Mouse (Mus musculus) midbrain, postnatal 0 days (tissue): ENCODE results near the gene Cul4a. TPM values are rescaled to one million over a fixed set of nuclear protein-coding genes. Genes with fewer than 3 reads are reported as not detected.

Experiments
- ATAC-seq: fragments of 200-750 bp; cut with Nextera tagmentation; 2 replicates; pipeline ENCODE4 v1.8.0; 2017; ENCODE audit warnings: moderate number of reproducible peaks, mild to moderate bottlenecking, moderate TSS enrichment, moderate library complexity; ENCODE audit not compliant: low FRiP score
- DNase-seq: peaks from one replicate; pipeline ENCODE4 v3.0.0-alpha.2; 2015; ENCODE audit warnings: low spot score
- H3K27ac ChIP-seq: fragments of 300-500 bp; sonication (generic); 2 replicates; pipeline ENCODE4 v1.5.1; 2014; ENCODE audit warnings: low read depth, mild to moderate bottlenecking, low read length, mixed read lengths
- H3K27me3 ChIP-seq: fragments of 300-500 bp; sonication (generic); 2 replicates; pipeline ENCODE4 v1.6.1; 2014; ENCODE audit warnings: low read length, control low read depth, mixed read lengths; ENCODE audit not compliant: insufficient read depth
- H3K36me3 ChIP-seq: fragments of 300-500 bp; sonication (generic); 2 replicates; pipeline ENCODE4 v1.6.1; 2014; ENCODE audit warnings: low read length, control low read depth, mixed read lengths; ENCODE audit not compliant: insufficient read depth
- H3K4me1 ChIP-seq: fragments of 300-500 bp; sonication (generic); 2 replicates; pipeline ENCODE4 v1.6.1; 2014; ENCODE audit warnings: mild to moderate bottlenecking, control low read depth, antibody characterized with exemption, low read length, mixed read lengths; ENCODE audit not compliant: insufficient read depth
- H3K4me2 ChIP-seq: fragments of 300-500 bp; sonication (generic); 2 replicates; pipeline ENCODE4 v1.6.1; 2014; ENCODE audit warnings: low read depth, mild to moderate bottlenecking, low read length, mixed read lengths; ENCODE audit not compliant: poor library complexity, severe bottlenecking
- H3K4me3 ChIP-seq: fragments of 300-500 bp; sonication (generic); 2 replicates; pipeline ENCODE4 v1.5.1; 2014; ENCODE audit warnings: low read depth, mild to moderate bottlenecking, low read length, moderate library complexity
- H3K9ac ChIP-seq: fragments of 300-500 bp; sonication (generic); replicated peaks from 2 replicates; pipeline ENCODE4 v1.6.1; 2014; ENCODE audit warnings: mild to moderate bottlenecking, low read length, moderate library complexity, mixed read lengths; ENCODE audit not compliant: poor library complexity, severe bottlenecking
- H3K9me3 ChIP-seq: fragments of 300-500 bp; sonication (generic); 2 replicates; pipeline ENCODE4 v1.6.1; 2016; ENCODE audit warnings: low read length, control low read depth
- CTCF ChIP-seq: IDR thresholded peaks from 2 replicates; pipeline ENCODE4 v1.5.1; 2016; ENCODE audit warnings: antibody characterized with exemption, mild to moderate bottlenecking
- WGBS: fragments of 180-500 bp; shearing (Covaris S2); extraction: QIAGEN DNeasy Blood & Tissue Kit; methylation state at CpG from one replicate; pipeline ENCODE4 v1.1.7; 2014; 5-methylcytosine and 5-hydroxymethylcytosine counted together
- polyA plus RNA-seq: library from polyadenylated mRNA; unstranded; fragments of >200 nt; fragmentation: Nextera tagmentation; extraction: Ambion mirVana; gene quantifications from 2 replicates; pipeline ENCODE4 v1.2.1, GENCODE M21; 2015
- total RNA-seq: library from RNA; depleted of rRNA; stranded (reverse); fragments of >200 nt; gene quantifications from 2 replicates; pipeline ENCODE4 v1.2.3, GENCODE M21; 2014

The Cul4a gene
- total and polyA plus RNA-seq, 2 experiments from 2014 or later = 59.3 to 100 TPM

GRCm38 (mm10) chr8:13077542-13077941 is 27.9 kb upstream of the Cul4a start:
- H3K27me3 ChIP-seq = no peaks in the 10 kb centered on the region

GRCm38 (mm10) chr8:13104691-13105086 is 732 bp upstream of the Cul4a start:
- Histone ChIP-seq H3K4me1 (peaks cover 7% of the 10 kb centered on the region; the same call in 1 of the 2 replicates), H3K4me2 (peak overlapping the region; percentile 90), H3K27ac (peak overlapping the region; percentile 97), H3K27me3 (no peaks in the 10 kb centered on the region), H3K4me3 (peak overlapping the region; percentile 98), H3K9ac (peak overlapping the region; percentile 84), H3K36me3 (no peaks in the 10 kb centered on the region; the same call in 1 of the 2 replicates), H3K9me3 (no peaks in the 10 kb centered on the region)
- ATAC-seq (peak; percentile 90), DNase-seq (peak; percentile 93)
- under 1% methylated on average over 45 of the region's 45 CpGs for WGBS
- TF ChIP-seq CTCF = no peak; the same call in 1 of the 2 replicates

More at GRCm38 (mm10) chr8:13077542-13077941, 27.9 kb upstream of the Cul4a start:
- Histone ChIP-seq H3K27ac (no peak overlapping the region), H3K4me2 (no peak overlapping the region), H3K36me3 (peaks cover 69% of the 10 kb centered on the region), H3K9me3 (no peaks in the 10 kb centered on the region), H3K4me3 (no peak overlapping the region), H3K4me1 (no peaks in the 10 kb centered on the region), H3K9ac (no peak overlapping the region)
- ATAC-seq (no peak), DNase-seq (no peak)
- no peak for TF ChIP-seq CTCF
- WGBS = 91% methylated on average over 7 of the region's 7 CpGs

- peak overlapping the region; percentile 97 for H3K27ac ChIP-seq
- peak; percentile 28 for ATAC-seq
- H3K27me3 ChIP-seq = no peaks in the 10 kb centered on the region
- H3K4me2 ChIP-seq = peak overlapping the region; percentile 90
- WGBS = 1% methylated on average over 57 of the region's 63 CpGs
- TF ChIP-seq CTCF = no peak
- DNase-seq = peak; percentile 25
- H3K4me3 ChIP-seq = peak overlapping the region; percentile 98
- peak overlapping the region; percentile 95 for H3K9ac ChIP-seq
- H3K36me3 ChIP-seq = no peaks in the 10 kb centered on the region
- H3K9me3 ChIP-seq = no peaks in the 10 kb centered on the region
- peaks cover 7% of the 10 kb centered on the region; the same call in 1 of the 2 replicates for H3K4me1 ChIP-seq
These were observed 609 bp downstream of the Cul4a start for GRCm38 (mm10) chr8:13105908-13106551.

- no peak for ATAC-seq
- H3K4me3 ChIP-seq = no peak overlapping the region
- no peak overlapping the region for H3K27ac ChIP-seq
- H3K9me3 ChIP-seq = no peaks in the 10 kb centered on the region
- no peaks in the 10 kb centered on the region for H3K27me3 ChIP-seq
- 93% methylated on average over 13 of the region's 13 CpGs for WGBS
- H3K9ac ChIP-seq = no peak overlapping the region
- no peak for DNase-seq
- peaks cover 7% of the 10 kb centered on the region; the same call in 1 of the 2 replicates for H3K4me1 ChIP-seq
- no peaks in the 10 kb centered on the region for H3K36me3 ChIP-seq
- no peak for TF ChIP-seq CTCF
- H3K4me2 ChIP-seq = no peak overlapping the region
These were observed 2.7 kb downstream of the Cul4a start for GRCm38 (mm10) chr8:13107990-13108638.

GRCm38 (mm10) chr8:13108967-13109366 is 3.5 kb downstream of the Cul4a start:
- Histone ChIP-seq H3K4me2 (no peak overlapping the region), H3K9me3 (no peaks in the 10 kb centered on the region), H3K27ac (no peak overlapping the region), H3K4me3 (no peak overlapping the region), H3K4me1 (peaks cover 2% of the 10 kb centered on the region; the same call in 1 of the 2 replicates), H3K36me3 (no peaks in the 10 kb centered on the region), H3K27me3 (no peaks in the 10 kb centered on the region), H3K9ac (no peak overlapping the region)
- no peak for TF ChIP-seq CTCF
- 90% methylated on average over 8 of the region's 8 CpGs for WGBS
- DNase-seq (no peak), ATAC-seq (no peak)

- ATAC-seq = no peak
- TF ChIP-seq CTCF = no peak
- 79% methylated on average over 1 of the region's 1 CpGs for WGBS
These were observed 4.1 kb downstream of the Cul4a start for GRCm38 (mm10) chr8:13109416-13109960.

More at GRCm38 (mm10) chr8:13109416-13109960, 4.1 kb downstream of the Cul4a start:
- H3K9ac ChIP-seq = no peak overlapping the region
- H3K4me3 ChIP-seq = no peak overlapping the region
- no peak overlapping the region for H3K27ac ChIP-seq
- H3K36me3 ChIP-seq = no peaks in the 10 kb centered on the region
- no peaks in the 10 kb centered on the region; the same call in 1 of the 2 replicates for H3K4me1 ChIP-seq
- no peaks in the 10 kb centered on the region for H3K27me3 ChIP-seq
- no peak for DNase-seq
- H3K4me2 ChIP-seq = no peak overlapping the region
- no peaks in the 10 kb centered on the region for H3K9me3 ChIP-seq
